ENCODE assay signal across 18 mouse cellular contexts in genomic region chr12:72769546-72770230, GRCm38 (mm10). TPM values are rescaled to one million over a fixed set of nuclear protein-coding genes. Genes with fewer than 3 reads are reported as not detected.
DNase-seq lines count a peak whose midpoint lies in the region; ATAC-seq and TF ChIP-seq lines count a peak whose summit lies in the region.
"Had no signal": no experiment of that assay in that cellular context is flagged by ENCODE, and none has a peak within 500 bp of the region (broad histone marks: within the 10 kb centered on the region; RNA-seq: fewer than 3 reads in every experiment).

No protein-coding gene starts in this region.

- H3K27me3 ChIP-seq in kidney, postnatal 0 days (ENCODE audit: insufficient read depth, low read length): no peaks in the 10 kb centered on the region
- H3K27me3 ChIP-seq in forebrain, embryonic 16.5 days (replicated peaks; ENCODE audit: control insufficient read depth, insufficient read depth, low read length): no peaks in the 10 kb centered on the region

- 95% methylated on average over 5 of the region's 5 CpGs for WGBS in kidney, postnatal 0 days
- 95% methylated on average over 5 of the region's 5 CpGs for WGBS in forebrain, embryonic 16.5 days

- H3K9me3 ChIP-seq in kidney, postnatal 0 days (replicated peaks; ENCODE audit: low read length): no peaks in the 10 kb centered on the region
- no peaks in the 10 kb centered on the region for H3K9me3 ChIP-seq in forebrain, embryonic 16.5 days (ENCODE audit: control insufficient read depth, low read length)

- H3K36me3 ChIP-seq in kidney, postnatal 0 days (ENCODE audit: insufficient read depth, low read length): no peaks in the 10 kb centered on the region
- H3K36me3 ChIP-seq in forebrain, embryonic 16.5 days (ENCODE audit: control insufficient read depth, insufficient read depth): no peaks in the 10 kb centered on the region

- TF ChIP-seq CTCF in kidney, postnatal 0 days (IDR thresholded peaks at IDR 0.05; ENCODE audit: low read depth): no peak

- no peaks in the 10 kb centered on the region for H3K4me1 ChIP-seq in kidney, postnatal 0 days (replicated peaks; ENCODE audit: insufficient read depth, low read length)
- no peaks in the 10 kb centered on the region for H3K4me1 ChIP-seq in forebrain, embryonic 16.5 days (replicated peaks; ENCODE audit: control insufficient read depth, insufficient read depth, low read length)

- no peak overlapping the region for H3K9ac ChIP-seq in kidney, postnatal 0 days (ENCODE audit: low read depth, low read length)
- H3K9ac ChIP-seq in forebrain, embryonic 16.5 days (replicated peaks; ENCODE audit: low read depth, low read length): no peak overlapping the region
- H3K9ac ChIP-seq: forebrain, postnatal 0 days; hindbrain, embryonic 14.5 days had no signal

- H3K27ac ChIP-seq in kidney, postnatal 0 days: no peak overlapping the region
- no peak overlapping the region for H3K27ac ChIP-seq in forebrain, embryonic 16.5 days (ENCODE audit: low read length)
- H3K27ac ChIP-seq: hindbrain, embryonic 14.5 days had no signal

- 0 out of 2 replicates have a peak, but pooled peaks have one; percentile 21 for ATAC-seq in kidney, postnatal 0 days (replicated peaks; ENCODE audit: low FRiP score, low read depth)
- ATAC-seq in erythroid progenitor cell, adult 5-6 weeks (replicated peaks; ENCODE audit: low FRiP score, poor library complexity, severe bottlenecking): peak; percentile 49; the same call in 1 of the 2 replicates
- ATAC-seq in megakaryocyte-erythroid progenitor cell, adult 5-6 weeks (replicated peaks; ENCODE audit: low FRiP score, low TSS enrichment, poor library complexity, severe bottlenecking): peak; percentile 90
- ATAC-seq in forebrain, embryonic 16.5 days: no peak
- ATAC-seq: activated CD4-positive, CD25-positive, alpha-beta regulatory T cell, adult 4 months; forebrain, postnatal 0 days had no signal

- DNase-seq in adrenal gland, postnatal 14 days: peak; percentile 36
- DNase-seq in adrenal gland, postnatal 25 days: no peak
- DNase-seq in kidney, postnatal 0 days (ENCODE audit: low spot score): no peak
- no peak for DNase-seq in kidney, adult 18-20 months
- DNase-seq in B cell, adult 2 months: no peak
- DNase-seq: cerebellum, postnatal 36 days; forebrain, postnatal 0 days; kidney, adult 8-10 months; kidney, postnatal 4 days; lung, postnatal 10 days; right cerebral cortex, postnatal 4 days had no signal

- no peak overlapping the region for H3K4me2 ChIP-seq in kidney, postnatal 0 days (ENCODE audit: low read length)
- no peak overlapping the region for H3K4me2 ChIP-seq in forebrain, embryonic 16.5 days (ENCODE audit: low read length)
- H3K4me2 ChIP-seq: hindbrain, embryonic 14.5 days; midbrain, embryonic 11.5 days had no signal

- no peak overlapping the region for H3K4me3 ChIP-seq in kidney, postnatal 0 days (replicated peaks; ENCODE audit: low read depth, low read length)
- no peak overlapping the region for H3K4me3 ChIP-seq in forebrain, embryonic 16.5 days (replicated peaks; ENCODE audit: low read length)
- H3K4me3 ChIP-seq: myocyte had no signal

RNA-seq across cellular contexts. Expression of gene Ppm1a, which starts 12.4 kb away (rescaled TPM):
- total RNA-seq in adrenal gland, postnatal 14 days (2021): 244 and 247 TPM in 2 replicates
- total RNA-seq in adrenal gland, postnatal 25 days (2021): 271 and 295 TPM in 2 replicates
- 52.6 and 53.5 TPM in 2 replicates for polyA plus RNA-seq in kidney, postnatal 0 days (2015; fragmentation: Nextera tagmentation; extraction: Ambion mirVana)
- total RNA-seq in erythroid progenitor cell, adult 5-6 weeks (2015; ENCODE audit: low replicate concordance): 35.3 and 39.0 TPM in 2 replicates
- total RNA-seq in erythroid progenitor cell, adult 5-6 weeks (2017; ENCODE audit: low replicate concordance): 59.6 and 85.5 TPM in 2 replicates
- 69.9 and 88.3 TPM in 2 replicates for total RNA-seq in megakaryocyte-erythroid progenitor cell, adult 5-6 weeks (2014; fragmentation: Nextera tagmentation)
- total RNA-seq in megakaryocyte-erythroid progenitor cell, adult 5-6 weeks (2017): 137 and 152 TPM in 2 replicates
- polyA plus RNA-seq in forebrain, embryonic 16.5 days (2015; fragmentation: Nextera tagmentation; extraction: Ambion mirVana): 52.8 and 55.0 TPM in 2 replicates
